Mouse (Mus musculus): ENCODE data around the gene Slc46a3.

Slc46a3 gene

DNA sequence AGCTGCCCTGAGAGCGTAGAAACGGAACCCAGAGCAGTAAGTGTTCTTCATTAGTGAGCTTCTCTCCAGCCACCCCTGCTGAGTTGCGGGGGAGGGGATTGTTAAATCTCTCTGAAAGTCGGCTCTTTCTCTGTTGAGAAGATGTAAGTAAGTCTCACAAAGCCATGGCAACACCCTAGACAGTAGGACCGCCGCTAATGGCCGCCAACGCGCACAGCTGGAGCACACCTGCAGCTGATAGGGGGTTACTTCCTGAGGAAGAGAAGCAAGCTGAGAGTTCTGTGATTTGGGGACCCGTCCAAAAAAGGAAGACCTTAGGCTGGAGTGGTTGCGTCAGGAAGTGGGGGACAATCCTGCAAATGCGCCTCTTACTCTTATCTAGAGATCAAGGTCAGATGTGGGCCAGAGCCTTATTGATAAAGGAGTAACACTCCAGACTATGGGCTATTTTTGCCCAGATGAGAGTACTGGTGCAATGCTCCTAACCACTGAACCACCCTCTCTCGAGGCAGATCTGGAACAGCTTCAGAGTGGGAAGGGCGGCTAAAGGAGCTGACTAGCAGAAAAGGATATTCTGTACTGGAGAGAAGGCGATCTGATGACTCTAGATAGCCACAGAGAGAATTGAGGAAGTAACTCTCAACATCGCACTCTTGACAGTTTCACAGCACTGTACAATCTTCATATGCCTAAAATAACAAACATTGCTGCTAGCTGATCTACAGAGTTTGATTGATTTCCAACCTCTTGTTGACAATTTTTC lies 1.0 kb upstream of the Slc46a3 start:
- no peak for ATAC-seq (ENCODE audit: low TSS enrichment)

DNA sequence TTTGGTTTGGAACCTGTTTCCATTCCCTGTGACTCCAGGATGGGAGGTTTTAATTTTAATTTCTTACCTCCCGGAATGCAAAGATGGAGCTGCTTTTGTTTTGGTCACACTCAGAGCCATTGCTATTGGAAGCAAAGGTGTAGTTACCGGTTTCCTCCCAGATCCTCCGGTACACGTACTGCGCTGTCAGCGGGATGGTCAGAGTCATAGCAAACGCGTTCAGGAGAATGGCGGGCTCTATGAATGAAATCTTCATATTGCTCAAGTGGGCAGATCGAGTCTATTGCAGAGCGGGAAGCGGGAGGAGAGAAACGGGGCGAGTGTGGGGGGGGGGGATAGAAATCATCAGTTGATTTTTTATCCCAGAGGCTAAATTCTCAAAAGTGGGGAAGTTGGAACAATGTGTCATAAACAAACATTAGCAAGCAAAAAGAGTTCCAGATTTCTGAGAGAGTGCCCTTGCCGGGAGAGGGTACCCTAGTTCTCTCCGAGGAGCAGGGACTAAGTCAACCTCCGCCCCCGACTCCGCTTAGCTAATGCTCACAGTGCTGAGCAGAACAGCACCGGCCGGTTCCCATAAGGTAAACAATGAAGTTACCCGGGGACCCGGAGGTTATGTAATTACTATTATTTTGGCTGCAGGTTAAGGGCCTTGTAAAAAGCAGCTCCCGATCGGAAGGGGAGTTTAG lies 705 bp downstream of the Slc46a3 start:
- ATAC-seq (ENCODE audit: low TSS enrichment) = peak; percentile 40

DNA sequence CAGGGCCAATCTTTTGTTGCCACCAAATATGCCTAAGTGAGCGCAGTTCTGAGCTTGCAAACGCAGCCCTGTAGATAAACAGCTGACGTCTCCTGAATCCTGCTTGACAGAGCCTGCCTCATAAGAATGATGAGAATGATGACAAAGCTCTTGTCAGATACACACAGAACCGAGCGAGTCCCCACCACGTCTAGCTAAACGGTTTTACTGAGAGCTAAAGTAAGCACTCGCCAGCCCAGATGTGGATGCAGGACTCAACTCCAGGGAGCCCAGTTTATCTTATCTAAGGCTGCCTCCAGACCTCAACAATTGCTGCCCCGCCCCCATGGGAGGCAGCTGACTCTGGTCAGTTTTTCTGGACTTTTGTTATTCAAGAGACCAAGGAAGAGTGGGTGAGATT lies 1.5 kb downstream of the Slc46a3 start:
- no peak for ATAC-seq (ENCODE audit: low TSS enrichment)

DNA sequence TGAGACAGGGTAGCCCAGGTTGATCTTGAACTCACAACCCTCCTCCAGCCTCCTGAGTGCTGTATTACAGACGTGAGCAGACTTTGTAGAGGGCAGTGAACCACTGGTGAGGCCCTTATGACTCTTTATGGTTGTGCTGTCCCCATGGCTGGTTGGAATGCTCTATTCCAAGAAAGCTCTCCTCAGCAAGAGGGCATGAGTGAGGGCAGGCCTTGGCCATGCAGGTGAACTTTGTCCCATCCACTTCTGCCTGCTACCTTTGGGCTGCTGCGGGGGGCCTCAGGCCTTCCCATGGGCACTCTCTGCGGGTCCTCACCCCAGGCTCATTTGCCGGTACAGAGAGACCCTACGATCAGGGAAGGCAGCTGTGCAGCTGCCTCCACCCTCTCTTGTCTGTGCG lies 1.9 kb downstream of the Slc46a3 start:
- ATAC-seq (ENCODE audit: low TSS enrichment) = no peak

DNA sequence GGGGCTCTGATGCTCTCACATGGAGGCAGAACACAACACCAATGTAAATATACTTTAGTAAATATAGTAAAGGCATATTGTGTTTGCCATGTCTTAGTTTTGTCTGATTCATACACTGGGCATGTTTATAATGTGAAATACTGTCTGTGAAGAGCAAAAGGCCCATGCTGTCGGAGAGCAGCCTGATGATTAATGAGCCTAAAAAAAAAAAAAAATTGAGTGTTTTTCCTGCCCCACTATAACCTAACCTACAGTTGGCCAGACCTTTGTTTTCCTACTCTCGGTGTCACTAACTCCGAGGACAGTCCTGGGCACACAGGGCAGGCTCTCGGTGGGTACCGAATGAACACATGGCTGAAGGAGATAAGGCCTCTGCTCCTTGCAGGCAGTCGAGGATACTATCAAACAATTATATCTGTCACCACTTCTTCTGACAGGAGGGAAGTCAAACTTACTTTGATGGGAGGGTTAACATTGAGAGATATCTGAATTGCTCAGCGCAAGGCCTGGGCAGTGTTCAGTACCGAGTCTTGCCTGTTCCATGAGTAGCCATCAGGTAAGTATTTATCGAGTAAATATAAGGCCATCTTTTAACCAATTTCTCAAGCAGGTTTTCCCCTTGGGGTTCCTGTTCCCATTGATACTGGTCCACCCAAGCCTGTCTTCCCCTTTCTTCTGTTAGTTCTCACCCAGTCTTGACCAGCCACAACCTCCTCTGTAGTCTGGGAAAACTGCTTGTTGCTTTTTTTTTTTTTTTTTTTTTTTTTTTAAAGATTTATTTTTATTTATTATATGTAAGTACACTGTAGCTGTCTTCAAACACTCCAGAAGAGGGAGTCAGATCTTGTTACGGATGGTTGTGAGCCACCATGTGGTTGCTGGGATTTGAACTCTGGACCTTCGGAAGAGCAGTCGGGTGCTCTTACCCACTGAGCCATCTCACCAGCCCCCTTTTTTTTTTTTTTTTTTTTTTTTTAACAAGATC lies 6.0 kb downstream of the Slc46a3 start:
- no peak for ATAC-seq (ENCODE audit: low TSS enrichment)

DNA sequence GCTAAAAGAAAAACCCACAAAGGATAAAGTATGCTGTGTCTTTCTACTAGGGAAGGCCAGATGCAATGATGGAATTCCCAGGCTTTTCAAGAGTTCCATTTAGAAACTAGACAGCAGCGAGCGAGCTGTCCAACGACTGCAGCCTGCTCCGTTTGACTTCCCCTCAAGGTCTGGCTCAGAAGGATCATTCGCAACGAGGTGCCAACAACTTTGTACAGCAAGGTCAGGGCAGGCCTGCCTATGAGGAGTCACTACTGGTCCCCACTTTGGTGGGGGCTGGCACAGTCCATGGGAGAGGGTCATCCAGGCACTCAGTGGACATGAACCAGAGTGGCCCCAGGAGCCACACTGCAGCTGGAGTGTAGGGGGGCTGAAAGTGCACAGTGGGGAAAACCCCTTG lies 11.0 kb downstream of the Slc46a3 start:
- no peak for ATAC-seq (ENCODE audit: low TSS enrichment)

DNA sequence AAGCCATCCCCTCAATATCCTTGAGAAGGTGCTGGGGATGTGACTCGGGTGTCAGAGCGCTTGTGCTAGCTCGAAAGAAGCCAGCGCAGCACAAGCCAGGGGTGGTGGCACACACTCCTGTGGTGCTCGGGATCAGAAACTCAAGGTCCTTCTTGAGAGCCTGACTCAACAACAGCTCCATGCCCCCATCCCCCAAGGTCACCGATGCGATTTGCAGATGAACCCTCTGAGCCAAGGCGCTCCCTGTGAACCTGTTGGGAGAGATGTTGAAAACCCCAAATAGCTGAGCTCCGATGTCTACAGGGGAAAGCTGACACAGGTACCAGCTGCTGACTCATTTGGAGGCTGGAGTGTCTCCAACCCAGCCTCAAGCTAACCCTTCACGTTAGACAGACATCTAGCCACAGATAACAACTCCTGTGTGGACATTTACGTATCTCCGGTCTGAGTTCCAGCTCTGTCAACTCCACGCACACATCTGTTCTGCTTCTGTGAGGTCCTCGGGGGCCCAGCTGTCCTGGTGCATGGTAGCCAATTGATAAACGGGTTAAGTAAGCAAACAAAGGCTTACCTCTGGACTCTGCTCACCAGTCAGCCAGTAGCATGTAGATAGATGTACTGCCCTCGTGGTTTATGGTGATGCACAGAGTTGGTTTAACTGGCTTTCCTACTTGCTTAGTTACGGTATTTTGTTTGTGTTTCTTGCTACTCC lies 14.5 kb downstream of the Slc46a3 start:
- no peak for ATAC-seq (ENCODE audit: low TSS enrichment)

DNA sequence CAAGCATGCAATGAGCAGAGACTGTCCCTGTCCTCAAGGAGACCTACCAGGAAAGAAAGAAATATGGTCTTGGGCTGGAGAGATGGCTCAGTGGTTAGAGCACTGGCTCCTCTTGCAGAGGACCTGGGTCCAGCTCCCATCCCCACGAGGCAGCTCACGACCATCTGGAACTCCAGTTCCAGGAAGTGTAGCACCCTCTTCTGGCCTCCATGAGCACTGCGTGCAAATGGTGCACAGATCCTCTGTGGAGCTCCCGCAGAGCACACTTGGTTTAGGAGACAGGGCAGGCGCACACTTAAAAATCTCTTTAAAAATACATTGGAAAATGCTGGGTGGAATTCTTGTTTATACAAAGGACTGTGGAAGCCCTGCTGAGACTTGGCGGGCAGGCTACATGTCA lies 17.1 kb downstream of the Slc46a3 start:
- no peak for ATAC-seq (ENCODE audit: low TSS enrichment)

DNA sequence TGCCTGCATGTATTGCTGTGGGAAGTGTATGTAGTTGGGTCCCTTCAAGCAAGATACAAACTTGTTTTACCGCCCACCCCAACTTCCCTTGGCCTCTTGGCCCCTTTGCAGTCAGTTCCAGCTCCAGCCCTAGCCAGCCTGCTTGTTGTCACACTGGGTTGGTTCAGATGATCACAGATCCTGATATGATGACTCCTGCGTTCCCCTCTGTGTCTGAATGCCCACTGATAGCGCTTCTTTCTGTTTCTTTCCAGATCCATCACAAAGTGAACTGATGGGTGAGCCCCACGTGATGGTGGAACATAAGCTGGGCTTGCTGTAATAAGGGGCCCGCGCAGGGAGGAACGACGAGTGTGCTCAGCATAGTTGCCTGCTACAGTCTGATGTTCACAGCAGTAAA lies 19.4 kb downstream of the Slc46a3 start:
- no peak for ATAC-seq (ENCODE audit: low TSS enrichment)

DNA sequence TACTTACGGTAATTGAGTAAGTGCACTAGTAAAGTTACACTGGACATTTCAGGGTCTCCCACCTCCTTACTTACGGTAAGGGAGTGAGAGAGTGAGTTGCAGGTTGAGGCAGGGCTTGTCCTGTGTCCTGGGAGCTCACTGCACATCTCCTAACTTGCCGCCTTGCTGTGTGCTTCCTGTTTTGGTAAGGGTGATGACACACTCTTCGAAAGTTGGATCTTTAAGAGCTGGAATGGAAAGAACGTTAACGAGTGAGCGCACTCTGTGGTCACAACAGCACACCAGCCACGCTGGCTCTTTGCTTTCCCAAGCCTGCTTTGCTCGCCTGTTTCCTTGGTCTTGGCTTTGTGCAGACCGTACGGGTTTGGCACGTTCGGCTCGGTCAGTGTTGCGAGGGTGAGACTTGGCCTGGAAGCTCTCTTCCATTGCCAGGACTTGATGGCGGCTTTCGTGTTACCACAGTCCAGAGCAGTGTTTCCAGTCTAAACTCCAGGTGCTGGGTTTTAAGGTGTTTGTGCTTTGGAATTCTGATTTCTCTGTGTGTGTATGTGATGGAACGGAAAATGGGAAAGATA lies 20.0 kb downstream of the Slc46a3 start:
- no peak for ATAC-seq (ENCODE audit: low TSS enrichment)

DNA sequence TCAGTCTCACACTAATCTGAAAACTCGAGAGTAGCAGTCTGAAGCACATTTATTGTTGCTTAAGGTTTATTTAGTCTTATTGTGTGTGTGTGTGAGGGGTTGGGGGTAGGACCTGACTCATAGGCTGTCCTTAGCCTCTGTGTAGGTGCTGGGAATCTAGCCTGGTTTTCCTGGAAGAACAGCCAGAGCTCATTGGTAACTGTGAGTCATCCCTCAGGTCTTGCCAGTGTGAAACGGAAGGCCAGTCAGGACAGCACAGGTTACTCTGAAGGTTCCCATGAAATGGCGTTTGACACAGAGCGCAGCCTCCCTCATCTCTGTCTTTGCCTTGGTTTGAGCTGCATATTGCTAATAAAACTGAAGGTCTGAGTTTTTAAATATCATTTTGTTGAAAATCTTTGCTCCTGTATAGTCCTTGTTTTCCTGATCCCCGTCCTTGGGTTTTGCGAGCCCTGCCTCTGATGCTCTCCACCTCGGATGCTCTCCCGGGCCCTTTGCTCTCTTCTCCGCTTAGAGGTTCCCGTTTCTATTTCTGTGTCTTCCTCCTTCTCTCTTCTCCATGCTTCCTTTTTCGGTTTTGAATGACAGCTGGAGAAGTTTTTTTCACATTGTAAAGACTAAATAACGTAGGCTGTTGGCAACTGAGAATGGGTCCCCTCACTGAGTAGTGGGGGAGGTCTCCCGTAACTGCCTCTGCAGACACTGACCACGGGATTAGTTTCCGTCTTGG lies 23.4 kb downstream of the Slc46a3 start:
- ATAC-seq (ENCODE audit: low TSS enrichment) = no peak; the same call in 1 of the 2 replicates

DNA sequence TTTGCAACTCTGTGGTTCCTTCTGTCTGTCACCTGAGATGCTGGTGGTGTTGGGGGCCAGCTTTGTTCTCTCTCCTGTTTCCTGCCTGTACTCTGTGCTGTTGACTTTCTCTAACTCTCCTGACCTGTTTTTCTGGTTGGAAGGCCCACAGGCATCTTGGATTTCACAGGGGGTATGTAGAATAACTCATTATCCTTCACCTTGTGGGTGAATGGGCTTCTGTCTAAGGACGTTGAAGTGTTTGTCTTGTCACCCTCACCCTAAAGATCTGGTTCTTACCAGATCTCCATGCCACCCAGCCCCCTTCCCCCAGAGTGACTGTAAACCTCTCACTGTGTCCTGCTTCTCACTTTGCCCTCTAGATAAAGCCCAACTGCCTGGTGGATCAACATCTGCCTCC lies 24.3 kb downstream of the Slc46a3 start:
- no peak for ATAC-seq (ENCODE audit: low TSS enrichment)

DNA sequence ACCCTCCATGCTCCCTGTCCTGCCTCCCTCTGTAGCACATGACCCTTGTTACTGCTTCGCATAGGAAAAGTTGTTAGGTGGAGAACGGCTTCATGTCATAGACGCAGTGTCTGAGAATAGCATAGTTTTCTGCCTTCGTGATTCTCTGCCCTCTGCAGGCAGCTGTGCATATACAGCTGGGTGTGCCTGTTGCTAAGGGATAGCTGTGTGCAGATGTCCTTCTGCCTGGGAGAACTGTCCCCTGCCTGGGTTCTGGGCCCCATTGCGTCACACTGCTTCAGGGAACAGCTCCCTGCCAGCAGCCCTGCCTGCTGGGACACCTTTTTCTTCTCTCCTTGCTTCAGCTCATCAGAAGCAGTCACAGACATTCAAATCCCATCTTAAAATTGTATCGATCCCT lies 25.0 kb downstream of the Slc46a3 start:
- no peak for ATAC-seq (ENCODE audit: low TSS enrichment)

DNA sequence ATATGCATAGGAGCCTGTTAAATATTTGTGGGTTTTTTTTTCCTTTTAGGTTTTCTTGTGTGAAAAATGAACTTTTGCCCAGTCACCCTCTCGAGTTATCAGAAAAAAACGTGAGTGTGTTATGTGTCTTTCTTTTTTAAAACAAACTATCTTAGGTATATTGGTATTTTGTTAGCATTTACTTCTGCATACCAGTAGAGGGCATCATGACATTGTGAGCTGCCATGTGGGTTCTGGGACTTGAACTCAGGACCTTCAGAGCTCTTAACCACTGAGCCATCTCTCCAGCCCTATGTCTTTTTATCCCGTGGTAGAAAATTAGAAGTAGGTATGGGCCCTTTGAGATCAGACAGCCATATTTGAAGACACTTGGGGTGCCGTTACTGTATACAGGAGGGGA lies 25.9 kb downstream of the Slc46a3 start:
- ATAC-seq (ENCODE audit: low TSS enrichment) = no peak

DNA sequence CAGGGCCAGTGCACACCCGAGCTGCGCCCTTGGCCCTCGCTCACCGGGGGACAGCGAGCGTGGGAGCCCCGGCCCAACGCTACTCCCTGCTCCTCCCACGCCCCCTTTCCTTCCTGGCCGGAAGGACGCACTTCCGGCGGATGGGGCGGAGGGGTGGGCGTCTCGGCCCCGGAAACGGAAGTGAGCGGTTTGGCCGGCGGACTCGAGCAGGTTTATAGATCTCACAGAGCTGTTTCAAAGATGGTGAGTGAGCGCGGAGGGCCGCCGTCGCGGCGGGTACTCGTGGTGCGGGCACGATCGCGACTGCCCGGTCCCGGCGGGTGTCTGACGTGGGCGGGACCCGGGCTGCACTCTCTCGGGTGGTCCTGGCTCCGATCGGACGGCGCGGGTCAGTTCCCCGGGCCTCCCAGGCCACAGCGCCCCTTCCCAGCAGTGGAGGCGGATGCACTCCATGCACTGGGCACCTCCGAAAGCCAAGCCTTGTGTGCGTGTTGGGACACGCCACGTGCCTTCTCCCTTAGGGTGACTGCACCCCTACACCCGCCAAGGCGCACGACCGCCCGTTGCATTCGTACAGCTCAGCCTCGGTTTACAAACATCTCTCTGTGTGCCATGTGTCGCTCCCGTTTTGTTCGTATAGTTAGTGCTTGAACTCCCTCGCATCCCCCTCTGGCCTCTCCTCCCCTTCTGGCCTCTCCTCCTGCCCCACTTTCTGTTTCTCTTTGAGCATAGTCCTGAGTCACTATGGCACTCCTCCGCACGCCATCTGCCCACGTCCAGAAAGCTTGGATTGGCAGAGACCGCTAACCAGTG lies 34.0 kb downstream of the Slc46a3 start, which contains the start of gene Pomp:
Gene Pomp (plus strand): TSS at position 13 of the 813 bp plus-strand sequence.
- peak; percentile 91 for ATAC-seq (ENCODE audit: low TSS enrichment)

DNA sequence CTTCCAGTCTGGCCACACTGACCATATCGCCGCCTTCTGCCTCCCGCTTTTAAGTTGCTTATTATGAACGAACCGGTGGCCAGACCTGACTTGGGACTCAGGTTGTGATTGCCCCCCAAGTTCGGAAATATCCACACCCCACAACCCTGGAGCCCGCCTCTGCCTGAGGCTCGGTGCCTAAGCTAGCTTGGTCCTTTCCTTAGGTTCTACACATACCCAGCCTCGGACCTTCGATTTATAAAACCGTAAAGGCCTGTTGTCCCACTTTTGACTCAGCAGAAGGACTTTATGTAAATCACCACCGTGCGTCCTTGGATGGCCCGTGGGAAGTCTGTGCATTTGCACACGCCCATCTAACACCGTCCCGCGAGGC lies 34.6 kb downstream of the Slc46a3 start:
- no peak; the same call in none of the 2 replicates for ATAC-seq (ENCODE audit: low TSS enrichment)

DNA sequence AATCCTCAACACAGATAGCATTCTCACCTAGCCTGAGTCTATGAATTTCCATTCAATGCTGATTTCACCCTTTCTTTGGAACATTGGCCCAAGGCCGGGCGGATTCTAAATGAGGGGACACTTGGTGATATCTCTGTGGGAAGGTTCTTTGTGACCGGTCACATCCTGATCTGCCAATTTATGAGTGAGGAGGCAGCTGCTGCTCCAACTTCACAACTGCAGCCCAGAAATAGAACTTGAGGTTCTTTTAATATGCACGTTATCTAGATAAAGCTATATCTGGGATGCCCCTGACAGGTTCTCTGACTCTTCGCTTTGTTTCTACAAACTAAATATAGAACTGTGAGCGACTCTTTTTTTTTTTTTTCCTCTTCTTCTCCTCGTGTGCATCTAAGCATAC lies 44.4 kb downstream of the Slc46a3 start:
- peak; percentile 53; the same call in 1 of the 2 replicates for ATAC-seq (ENCODE audit: low TSS enrichment)

DNA sequence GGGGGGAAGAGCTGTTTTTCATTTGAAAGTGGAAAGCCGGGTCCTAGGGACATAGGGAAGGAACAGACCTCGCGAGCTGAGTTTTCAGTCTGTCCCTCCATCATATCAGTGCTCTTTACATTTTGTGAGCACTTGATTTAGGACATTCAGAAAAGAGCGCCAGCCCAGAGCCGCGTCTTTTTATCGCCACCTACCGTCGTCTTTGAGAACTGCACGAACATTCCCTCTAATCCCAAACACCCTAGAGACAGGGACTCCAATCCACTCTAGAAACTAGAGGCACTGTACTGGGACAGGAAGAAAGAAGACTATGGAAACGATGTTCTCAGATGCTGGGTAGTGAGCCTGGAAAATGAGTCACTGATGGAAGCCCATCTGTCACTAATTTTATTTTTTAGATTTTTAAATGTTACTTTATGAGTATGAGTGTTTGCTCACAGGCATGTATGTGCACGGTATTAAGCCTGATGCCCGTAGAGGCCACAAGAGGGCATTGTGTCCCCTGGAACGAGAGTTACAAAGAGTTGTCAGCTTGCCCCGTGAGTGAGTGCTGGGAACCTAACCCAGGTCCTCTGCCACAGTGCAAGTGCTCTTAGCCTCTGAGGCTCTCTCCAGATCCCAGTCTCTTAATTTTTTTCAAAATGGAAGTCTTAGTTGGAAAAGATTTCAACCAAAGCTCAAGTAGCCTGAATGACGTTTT lies 46.3 kb downstream of the Slc46a3 start:
- peak; percentile 80 for ATAC-seq (ENCODE audit: low TSS enrichment)

DNA sequence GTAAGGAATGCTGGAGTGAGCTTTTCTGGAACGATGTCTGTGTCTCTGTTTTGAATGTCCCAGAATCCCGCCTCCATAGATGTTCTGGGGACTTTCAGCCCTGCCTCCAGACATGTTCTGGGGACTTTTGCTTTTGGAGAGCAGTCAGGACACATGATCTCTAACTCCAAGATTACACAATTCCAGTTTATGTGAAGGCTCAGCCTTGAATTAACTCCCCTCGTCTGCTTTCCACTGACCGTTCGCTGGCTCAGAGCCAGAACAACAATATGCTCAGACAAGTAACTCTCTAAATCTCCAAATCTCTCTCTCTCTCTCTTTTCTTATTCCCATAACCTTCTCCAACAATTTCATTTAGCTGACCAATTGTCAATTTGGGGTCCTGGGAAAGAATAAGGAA lies 47.3 kb downstream of the Slc46a3 start:
- no peak for ATAC-seq (ENCODE audit: low TSS enrichment)
